Mouse (Mus musculus): Measurements from ENCODE around the gene Fam107b.

- TF ChIP-seq MAFK (IDR thresholded peaks at IDR 0.05; ENCODE audit: insufficient read depth, low read depth, low read length), result no peak
- TF ChIP-seq HCFC1 (IDR thresholded peaks at IDR 0.05; ENCODE audit: borderline replicate concordance, insufficient read depth, low read length), result no peak
- no peak for TF ChIP-seq ZC3H11A (IDR thresholded peaks at IDR 0.05; ENCODE audit: borderline replicate concordance, low read depth, low read length)
Measured at GRCm38 (mm10) chr2:3770383-3770782, 200.1 kb downstream of the Fam107b start.
